Mouse (Mus musculus) intestine, postnatal 0 days (tissue): ENCODE measurements at regions not wholly inside any gene's neighbourhood (a gene's known extent, or its start where the extent isn't known, plus 50 kb on each side); places are given as distances from the start of the nearest gene placed in this dataset.
A peak's percentile ranks its signal among the peaks of the same experiment; 100 is the strongest.
"Not testable (repeated sequence)": the region's sequence is repeated elsewhere in the genome, so short reads cannot be mapped to it uniquely, and the experiment has no call there.

Source experiments
- ATAC-seq: fragments of 200-750 bp; cut with Nextera tagmentation; 2 replicates; pipeline ENCODE4 v1.8.0; 2017; ENCODE audit warnings: mild to moderate bottlenecking, moderate TSS enrichment, moderate library complexity
- H3K27ac ChIP-seq: fragments of 300-500 bp; sonication (generic); 2 replicates; pipeline ENCODE4 v1.5.1; 2014; ENCODE audit warnings: mild to moderate bottlenecking, low read depth, low read length, moderate library complexity
- H3K27me3 ChIP-seq: fragments of 300-500 bp; sonication (generic); replicated peaks from 2 replicates; pipeline ENCODE4 v1.6.1; 2014; ENCODE audit warnings: low read length, mixed read lengths; ENCODE audit not compliant: control insufficient read depth, insufficient read depth
- H3K36me3 ChIP-seq: fragments of 300-500 bp; sonication (generic); 2 replicates; pipeline ENCODE4 v1.6.1; 2014; ENCODE audit warnings: mild to moderate bottlenecking, moderate library complexity; ENCODE audit not compliant: control insufficient read depth, insufficient read depth
- H3K4me1 ChIP-seq: fragments of 300-500 bp; sonication (generic); replicated peaks from 2 replicates; pipeline ENCODE4 v1.6.1; 2014; ENCODE audit warnings: antibody characterized with exemption, low read length, mixed read lengths; ENCODE audit not compliant: control insufficient read depth, insufficient read depth
- H3K4me2 ChIP-seq: fragments of 300-500 bp; sonication (generic); replicated peaks from 2 replicates; pipeline ENCODE4 v1.6.1; 2014; ENCODE audit warnings: low read depth, mild to moderate bottlenecking, moderate library complexity
- H3K4me3 ChIP-seq: fragments of 300-500 bp; sonication (generic); 2 replicates; pipeline ENCODE4 v1.5.1; 2014; ENCODE audit warnings: low read depth, low read length
- H3K9ac ChIP-seq: fragments of 300-500 bp; sonication (generic); 2 replicates; pipeline ENCODE4 v1.6.1; 2014; ENCODE audit warnings: mild to moderate bottlenecking, low read depth, low read length
- H3K9me3 ChIP-seq: fragments of 300-500 bp; sonication (generic); 2 replicates; pipeline ENCODE4 v1.6.1; 2016; ENCODE audit warnings: mixed run types; ENCODE audit not compliant: control insufficient read depth
- CTCF ChIP-seq: sonication (generic); IDR thresholded peaks from 2 replicates; pipeline ENCODE4 v1.5.1; 2016; ENCODE audit warnings: low read depth, mild to moderate bottlenecking, control low read depth, antibody characterized with exemption, moderate library complexity
- WGBS: fragments of 180-500 bp; shearing (Covaris S2); extraction: QIAGEN DNeasy Blood & Tissue Kit; methylation state at CpG from one replicate; pipeline ENCODE4 v1.1.7; 2014; 5-methylcytosine and 5-hydroxymethylcytosine counted together

- no peak for TF ChIP-seq CTCF
- 63% methylated on average over 5 of the region's 5 CpGs for WGBS
- Histone ChIP-seq H3K4me1 (peaks cover 3% of the 10 kb centered on the region), H3K9ac (no peak overlapping the region), H3K9me3 (no peaks in the 10 kb centered on the region), H3K27ac (no peak overlapping the region), H3K4me2 (no peak overlapping the region), H3K4me3 (no peak overlapping the region), H3K36me3 (no peaks in the 10 kb centered on the region), H3K27me3 (no peaks in the 10 kb centered on the region)
- ATAC-seq = no peak
Observed at GRCm38 (mm10) chr3:21950571-21950970, 125.9 kb upstream of the Tbl1xr1 start.

- Histone ChIP-seq H3K4me3 (no peak overlapping the region), H3K27me3 (no peaks in the 10 kb centered on the region), H3K27ac (no peak overlapping the region), H3K4me1 (peaks cover 3% of the 10 kb centered on the region), H3K4me2 (no peak overlapping the region), H3K9me3 (no peaks in the 10 kb centered on the region), H3K9ac (no peak overlapping the region), H3K36me3 (no peaks in the 10 kb centered on the region)
- no peak for ATAC-seq
- WGBS = 85% methylated on average over 13 of the region's 13 CpGs
- TF ChIP-seq CTCF = no peak
Observed at GRCm38 (mm10) chr3:21951446-21952285, 124.8 kb upstream of the Tbl1xr1 start.

- H3K27ac ChIP-seq = no peak overlapping the region
- TF ChIP-seq CTCF = no peak
- H3K27me3 ChIP-seq = no peaks in the 10 kb centered on the region
- H3K9me3 ChIP-seq = no peaks in the 10 kb centered on the region
- H3K36me3 ChIP-seq = no peaks in the 10 kb centered on the region
- ATAC-seq = peak; percentile 71
- H3K4me1 ChIP-seq = peaks cover 3% of the 10 kb centered on the region
- H3K9ac ChIP-seq = no peak overlapping the region
- no peak overlapping the region for H3K4me2 ChIP-seq
- no peak overlapping the region for H3K4me3 ChIP-seq
- 39% methylated on average over 8 of the region's 8 CpGs for WGBS
Observed at GRCm38 (mm10) chr3:21952695-21953415, 123.6 kb upstream of the Tbl1xr1 start.

GRCm38 (mm10) chr3:21953416-21953810 is 123.0 kb upstream of the Tbl1xr1 start:
- no peak overlapping the region for H3K4me2 ChIP-seq
- H3K36me3 ChIP-seq = no peaks in the 10 kb centered on the region
- H3K9me3 ChIP-seq = no peaks in the 10 kb centered on the region
- peaks cover 3% of the 10 kb centered on the region for H3K4me1 ChIP-seq
- H3K4me3 ChIP-seq = no peak overlapping the region
- H3K9ac ChIP-seq = no peak overlapping the region
- no peak for TF ChIP-seq CTCF
- 82% methylated on average over 6 of the region's 6 CpGs for WGBS
- no peak for ATAC-seq
- no peak overlapping the region for H3K27ac ChIP-seq
- H3K27me3 ChIP-seq = no peaks in the 10 kb centered on the region

GRCm38 (mm10) chr3:21955681-21956080 is 120.8 kb upstream of the Tbl1xr1 start:
- Histone ChIP-seq H3K4me1 (peaks cover 3% of the 10 kb centered on the region), H3K9me3 (no peaks in the 10 kb centered on the region), H3K27me3 (no peaks in the 10 kb centered on the region), H3K36me3 (no peaks in the 10 kb centered on the region), H3K4me2 (no peak overlapping the region), H3K27ac (no peak overlapping the region), H3K9ac (no peak overlapping the region), H3K4me3 (no peak overlapping the region)
- ATAC-seq = no peak
- WGBS = 67% methylated on average over 2 of the region's 2 CpGs
- TF ChIP-seq CTCF = no peak

- H3K4me3 ChIP-seq, H3K4me1 ChIP-seq, H3K9ac ChIP-seq, H3K27me3 ChIP-seq, ATAC-seq, H3K27ac ChIP-seq, H3K36me3 ChIP-seq, H3K4me2 ChIP-seq, H3K9me3 ChIP-seq: not testable (repeated sequence)
- 54% methylated on average over 6 of the region's 6 CpGs for WGBS
Observed at GRCm38 (mm10) chr3:21957105-21957504, 119.3 kb upstream of the Tbl1xr1 start.
